Mouse (Mus musculus): ENCODE measurements at regions not wholly inside any gene's neighbourhood (a gene's known extent, or its start where the extent isn't known, plus 50 kb on each side); places are given as distances from the start of the nearest gene placed in this dataset.

DNA sequence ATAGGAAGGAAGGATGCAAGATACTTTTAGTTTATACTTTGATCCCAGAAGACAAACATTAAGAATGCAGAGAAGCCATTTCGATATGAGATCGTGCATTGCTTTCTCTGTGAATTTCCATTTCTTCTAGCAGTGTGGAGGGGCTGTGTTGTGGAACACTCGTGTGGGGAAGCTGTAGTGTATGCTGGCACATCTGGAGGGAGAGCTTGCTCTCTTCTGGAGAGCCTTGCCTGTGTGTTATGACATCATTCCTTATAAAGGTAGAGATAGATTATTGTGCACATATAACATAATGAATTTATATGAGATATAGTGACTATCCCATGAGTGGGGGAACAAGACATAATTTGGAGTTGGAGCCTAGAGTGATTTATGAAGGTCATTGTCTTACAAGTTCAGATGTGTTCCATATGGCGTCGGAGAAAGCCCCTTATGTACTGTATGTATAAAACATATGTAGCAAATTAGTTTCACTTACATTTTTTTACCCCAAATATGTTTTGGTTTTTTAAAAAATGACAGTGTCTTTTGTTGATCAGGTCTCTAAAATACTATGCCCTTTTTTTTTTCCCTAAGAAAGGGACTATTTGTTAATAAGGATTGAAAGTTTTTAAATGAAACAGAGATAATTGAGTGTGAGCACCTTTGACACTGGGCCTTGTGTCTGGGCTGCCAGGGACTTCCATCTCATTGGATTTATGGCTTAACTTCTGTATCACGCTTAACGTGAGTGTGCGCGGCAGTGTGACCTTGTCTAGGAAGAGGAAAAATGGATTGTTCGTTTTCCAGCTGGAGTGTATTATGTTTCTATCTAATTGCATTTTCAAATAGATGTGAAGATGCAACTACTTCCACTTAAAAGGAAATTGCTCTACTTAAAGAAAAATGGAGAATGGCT, 230.8 kb downstream of the Papss1 start:
- ATAC-seq (replicated peaks; ENCODE audit: poor library complexity) = no peak

GRCm38 (mm10) chr3:131799774-131800173, 235.2 kb downstream of the Papss1 start:
- no peak for ATAC-seq (replicated peaks; ENCODE audit: poor library complexity)

DNA sequence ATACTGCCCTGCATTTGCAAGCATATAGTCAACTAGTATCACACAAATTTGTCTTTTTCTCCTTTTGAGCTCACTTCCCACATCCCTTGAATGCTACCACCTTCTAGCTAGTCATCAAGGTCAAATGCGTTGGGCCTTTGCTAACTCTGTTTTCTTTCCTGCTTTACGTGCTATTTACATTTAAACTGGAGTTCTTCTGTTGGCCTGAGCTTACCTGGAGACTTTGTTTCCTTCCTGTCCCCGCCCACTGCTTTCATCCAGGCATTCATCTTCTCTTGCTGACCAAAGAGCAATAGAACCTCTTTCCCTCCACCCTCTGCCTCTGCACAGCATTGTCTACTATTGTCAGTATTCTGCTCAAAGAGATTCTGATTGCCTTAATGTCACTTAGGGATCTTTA, 237.0 kb downstream of the Papss1 start:
- ATAC-seq (replicated peaks; ENCODE audit: poor library complexity) = no peak

- ATAC-seq (replicated peaks; ENCODE audit: poor library complexity) = no peak
Measured at GRCm38 (mm10) chr3:131802841-131803240, 238.3 kb downstream of the Papss1 start.

- ATAC-seq (replicated peaks; ENCODE audit: poor library complexity) = no peak
Measured at GRCm38 (mm10) chr3:131808127-131808526, 243.6 kb downstream of the Papss1 start.

DNA sequence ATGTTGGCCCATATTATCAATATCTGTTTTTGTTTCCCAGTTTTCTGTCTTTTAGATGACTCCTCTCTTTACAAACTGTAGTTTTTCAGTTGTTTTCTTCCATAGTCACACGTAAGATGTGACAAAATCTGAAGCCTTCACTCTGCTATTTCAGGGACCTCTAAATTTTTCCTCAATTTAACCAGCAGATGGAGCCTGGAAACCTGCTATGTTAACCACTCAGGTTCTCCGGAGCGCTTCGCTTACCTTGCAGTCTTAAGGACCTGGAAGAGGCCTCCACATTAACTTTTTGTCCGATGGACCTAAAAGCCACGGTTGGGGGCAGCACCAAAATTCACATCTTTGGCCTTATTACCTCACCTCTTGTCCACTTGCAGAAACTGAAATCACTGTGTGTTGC, 248.4 kb downstream of the Papss1 start:
- no peak for ATAC-seq (replicated peaks; ENCODE audit: poor library complexity)

- ATAC-seq (replicated peaks; ENCODE audit: poor library complexity) = no peak
Measured at GRCm38 (mm10) chr3:131818806-131819205, 254.2 kb downstream of the Papss1 start.

- ATAC-seq (replicated peaks; ENCODE audit: poor library complexity) = no peak
Measured at GRCm38 (mm10) chr3:131857442-131857841, 227.7 kb upstream of the Dkk2 start.

- ATAC-seq (replicated peaks; ENCODE audit: poor library complexity) = no peak
Measured at GRCm38 (mm10) chr3:131859083-131859482, 226.0 kb upstream of the Dkk2 start.

- ATAC-seq (replicated peaks; ENCODE audit: poor library complexity) = no peak
Measured at GRCm38 (mm10) chr3:131865106-131865505, 220.0 kb upstream of the Dkk2 start.

DNA sequence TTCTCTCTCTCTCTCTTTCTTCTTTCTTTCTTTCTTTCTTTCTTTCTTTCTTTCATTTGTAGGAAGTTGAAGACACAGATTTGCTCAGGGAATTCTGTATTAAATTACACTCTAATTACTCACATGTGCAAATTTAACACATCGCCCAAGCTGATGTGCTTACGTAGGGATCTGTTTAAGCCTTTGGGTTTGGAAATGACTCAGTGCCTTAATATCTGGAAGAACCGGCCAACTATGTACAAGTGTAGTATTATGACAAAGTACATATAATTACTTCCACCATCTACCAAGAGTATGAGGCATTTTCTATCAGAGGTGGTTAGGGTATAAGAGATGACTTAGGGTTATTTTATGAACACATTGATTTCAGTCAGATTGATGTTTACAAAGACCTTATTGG, 217.8 kb upstream of the Dkk2 start:
- no peak for ATAC-seq (replicated peaks; ENCODE audit: poor library complexity)

GRCm38 (mm10) chr3:131868219-131868964, 216.7 kb upstream of the Dkk2 start:
- peak; percentile 78 for ATAC-seq (replicated peaks; ENCODE audit: poor library complexity)

GRCm38 (mm10) chr3:131869306-131869705, 215.8 kb upstream of the Dkk2 start:
- ATAC-seq (replicated peaks; ENCODE audit: poor library complexity) = peak; percentile 50

DNA sequence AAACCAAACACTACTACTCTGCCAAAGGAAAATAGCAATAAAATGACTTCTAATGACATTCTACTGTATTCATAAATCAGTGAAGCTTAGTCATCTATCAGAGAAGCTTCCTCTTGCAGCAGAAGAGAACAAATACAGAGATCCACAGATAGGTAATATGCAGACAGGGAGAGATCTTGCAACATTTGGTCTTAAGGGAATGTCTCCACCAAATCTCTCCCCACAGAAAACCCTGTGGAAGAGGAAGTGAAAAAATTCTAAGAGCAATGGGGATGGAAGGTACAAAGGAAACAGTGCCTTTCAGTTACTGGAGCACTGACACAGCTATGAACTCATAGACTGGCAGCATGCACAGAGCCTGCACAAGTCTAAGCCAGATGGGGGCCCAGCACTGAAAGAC, 202.4 kb upstream of the Dkk2 start:
- peak; percentile 58 for ATAC-seq (replicated peaks; ENCODE audit: poor library complexity)

DNA sequence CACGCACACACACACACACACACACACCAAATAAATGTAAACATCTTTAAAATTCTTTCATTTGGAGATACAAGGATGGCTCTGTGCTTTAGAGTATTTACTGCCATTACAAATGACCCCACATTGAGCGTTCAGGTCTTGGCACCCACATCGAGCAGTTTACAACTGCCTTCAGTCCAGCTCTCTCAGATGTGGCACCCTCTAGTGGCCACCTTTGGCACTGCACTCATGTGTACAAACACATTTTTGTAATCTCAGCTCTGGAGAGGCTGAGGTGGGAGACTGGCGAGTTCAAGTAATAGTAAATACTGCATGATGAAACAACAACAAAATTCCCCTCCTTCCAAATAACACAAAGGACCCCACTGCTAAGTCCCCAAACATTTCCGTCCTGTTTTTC, 198.6 kb upstream of the Dkk2 start:
- ATAC-seq (replicated peaks; ENCODE audit: poor library complexity) = peak; percentile 65

DNA sequence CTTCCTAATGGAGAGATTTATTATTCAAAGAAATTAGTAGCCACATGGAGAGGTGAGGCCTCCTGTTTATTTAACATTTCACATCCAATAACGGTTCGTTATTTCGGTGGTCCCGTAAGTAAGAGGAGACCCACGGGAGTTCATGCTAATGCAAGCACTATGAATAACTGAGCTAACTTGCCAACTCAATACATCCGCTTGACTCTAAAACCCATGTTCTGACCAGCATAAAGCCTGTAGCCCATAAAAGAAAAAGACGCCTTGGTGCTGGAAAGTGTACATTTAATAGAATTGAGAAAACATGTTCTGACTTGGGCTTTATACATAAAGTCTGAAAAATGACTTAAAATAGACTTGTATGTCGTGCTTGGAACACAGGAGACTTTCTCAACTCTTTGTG, 198.1 kb upstream of the Dkk2 start:
- ATAC-seq (replicated peaks; ENCODE audit: poor library complexity) = no peak

DNA sequence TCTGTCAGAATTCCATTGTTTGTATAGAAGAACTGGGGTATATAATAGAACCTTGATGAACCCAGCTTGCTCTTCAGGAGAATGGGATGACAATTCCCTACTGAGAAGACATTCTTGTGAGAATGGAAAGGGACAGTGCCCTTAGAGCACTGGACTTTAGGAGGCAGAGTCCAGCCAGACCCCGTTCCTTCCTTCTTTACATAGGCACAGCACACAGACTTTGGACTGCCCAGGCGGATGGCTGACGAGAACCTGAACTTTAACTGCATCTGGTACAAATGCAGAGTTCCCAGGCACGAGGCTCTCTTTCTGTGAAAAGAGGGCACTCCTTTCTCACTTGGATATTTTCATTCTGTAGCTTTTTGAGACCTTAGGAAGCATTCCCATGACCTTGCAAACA, 197.4 kb upstream of the Dkk2 start:
- ATAC-seq (replicated peaks; ENCODE audit: poor library complexity) = no peak

DNA sequence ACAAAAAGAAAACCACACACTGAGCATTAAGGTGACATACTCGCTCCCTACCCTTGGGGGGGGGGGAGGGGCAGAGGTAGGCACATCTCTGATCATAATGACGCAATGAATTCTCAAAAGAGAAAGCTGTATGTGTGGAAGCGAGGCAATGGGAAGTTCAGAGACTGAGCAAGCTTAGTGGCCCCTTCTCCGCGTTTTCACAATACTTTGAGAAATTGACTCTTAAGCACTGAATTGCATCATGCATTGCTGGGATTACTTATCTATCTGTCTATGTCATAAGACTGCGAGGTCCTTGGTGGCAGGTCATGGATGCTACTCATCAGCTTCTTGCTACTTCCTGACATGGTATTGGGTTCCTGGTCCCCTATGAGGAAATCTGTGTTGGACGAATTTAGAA, 193.2 kb upstream of the Dkk2 start:
- peak; percentile 42; the same call in 1 of the 2 replicates for ATAC-seq (replicated peaks; ENCODE audit: poor library complexity)

DNA sequence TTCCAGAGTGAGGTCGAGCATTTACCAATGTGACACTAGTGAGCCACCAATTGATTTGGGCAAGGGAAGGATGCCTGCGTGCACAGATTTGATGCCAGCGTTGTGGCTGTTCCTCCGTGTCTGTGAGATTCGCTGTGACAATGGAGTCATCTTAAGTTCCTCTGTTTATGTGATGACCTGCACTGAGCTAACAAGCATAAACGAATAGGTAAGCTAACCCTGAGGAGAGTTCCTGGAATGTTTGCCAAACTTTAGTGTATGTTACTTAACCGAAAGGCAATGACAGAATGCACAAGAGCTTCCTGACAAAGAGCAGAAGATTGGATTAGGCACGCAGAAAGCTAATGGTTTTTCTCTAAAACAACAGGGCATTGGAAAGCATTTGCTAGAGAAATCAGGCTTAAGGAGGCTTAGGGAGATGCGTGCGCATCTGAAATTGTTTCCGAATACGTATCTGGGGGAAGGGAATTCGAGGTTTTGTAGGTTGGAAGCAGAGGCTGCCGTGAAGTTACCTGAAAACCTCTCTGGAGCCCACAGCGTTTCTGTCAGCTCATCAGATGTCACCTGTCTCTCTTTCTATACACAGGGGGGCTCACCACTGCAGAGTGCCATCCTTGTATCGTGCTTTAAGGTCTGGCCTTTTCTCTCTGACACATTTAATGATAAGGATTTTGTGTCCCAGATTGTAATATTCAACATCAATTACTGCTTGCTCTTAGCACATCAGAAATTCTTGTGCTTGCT, 191.9 kb upstream of the Dkk2 start:
- no peak for ATAC-seq (replicated peaks; ENCODE audit: poor library complexity)

- ATAC-seq (replicated peaks; ENCODE audit: poor library complexity) = no peak
Measured at GRCm38 (mm10) chr3:131895057-131895456, 190.0 kb upstream of the Dkk2 start.

DNA sequence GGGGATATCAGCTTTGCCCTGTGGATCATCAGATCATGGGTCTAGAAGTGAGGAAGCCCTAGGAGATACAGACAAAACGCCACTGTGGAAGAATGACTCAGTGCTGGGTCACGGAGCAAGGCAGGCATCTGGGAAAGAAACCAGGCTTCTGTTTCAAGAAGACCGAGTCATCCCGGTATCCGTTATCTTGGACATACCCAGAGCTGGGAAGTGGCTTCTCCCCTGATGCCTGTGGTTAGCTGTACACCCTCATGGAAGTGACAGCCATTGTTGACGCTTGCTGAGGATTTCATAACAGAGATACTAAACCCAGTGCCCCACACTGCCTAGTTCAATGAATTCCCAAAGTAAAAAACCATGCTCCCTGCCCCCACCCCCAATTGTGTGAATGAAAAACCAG, 171.6 kb upstream of the Dkk2 start:
- no peak for ATAC-seq (replicated peaks; ENCODE audit: poor library complexity)

GRCm38 (mm10) chr3:131914372-131914771, 170.7 kb upstream of the Dkk2 start:
- no peak for ATAC-seq (replicated peaks; ENCODE audit: poor library complexity)
